Mouse (Mus musculus) erythroid progenitor cell, adult 5-6 weeks (primary cell): ENCODE results near the gene Xrcc6. TPM values are rescaled to one million over a fixed set of nuclear protein-coding genes. Genes with fewer than 3 reads are reported as not detected.
A peak's percentile ranks its signal among the peaks of the same experiment; 100 is the strongest.

Experiments used
- ATAC-seq: replicated peaks from 2 replicates; pipeline ENCODE4 v1.8.0; 2016; ENCODE audit warnings: moderate number of reproducible peaks, mild to moderate bottlenecking, moderate TSS enrichment, inconsistent platforms; ENCODE audit not compliant: poor library complexity, low FRiP score, severe bottlenecking
- total RNA-seq, 2 experiments: library from RNA; stranded (forward) in 1 of 2; stranded (reverse) in 1 of 2; fragments of 150-400 nt in 1 of 2; fragments of 186-747, 209-891 nt in 1 of 2; gene quantifications; 2 replicates each; pipeline versions ENCODE4 v1.2.3 to v1.2.4; 2015 to 2017; ENCODE audit warnings: low replicate concordance in 2 of 2

The Xrcc6 gene
- 64.9 and 89.3 TPM in 2 replicates for total RNA-seq (2015; ENCODE audit: low replicate concordance)
- total RNA-seq (2017; ENCODE audit: low replicate concordance) = 104 and 112 TPM in 2 replicates

DNA sequence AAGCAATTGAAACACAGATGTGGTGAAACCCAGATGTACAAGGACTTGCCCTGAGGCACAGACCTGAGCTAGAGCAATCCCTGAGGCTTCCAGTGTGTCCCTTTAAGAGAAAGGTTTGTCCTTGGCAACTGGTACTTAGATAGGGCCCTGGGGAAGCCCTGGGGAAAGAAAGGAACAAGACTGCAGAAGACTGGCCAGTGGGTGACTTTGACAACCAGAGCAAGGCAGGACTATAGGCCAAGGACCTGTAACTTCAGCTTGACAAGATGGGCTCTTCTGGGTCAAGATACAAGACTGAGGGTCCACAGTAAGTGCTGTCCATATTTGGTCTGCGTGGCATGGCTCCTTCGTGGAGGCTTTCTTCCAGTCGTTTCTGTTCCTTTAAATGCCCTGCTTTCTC lies at the start of gene Xrcc6:
Xrcc6 (plus strand) TSS at position 190 of the 400 bp plus-strand sequence.
- no peak for ATAC-seq

DNA sequence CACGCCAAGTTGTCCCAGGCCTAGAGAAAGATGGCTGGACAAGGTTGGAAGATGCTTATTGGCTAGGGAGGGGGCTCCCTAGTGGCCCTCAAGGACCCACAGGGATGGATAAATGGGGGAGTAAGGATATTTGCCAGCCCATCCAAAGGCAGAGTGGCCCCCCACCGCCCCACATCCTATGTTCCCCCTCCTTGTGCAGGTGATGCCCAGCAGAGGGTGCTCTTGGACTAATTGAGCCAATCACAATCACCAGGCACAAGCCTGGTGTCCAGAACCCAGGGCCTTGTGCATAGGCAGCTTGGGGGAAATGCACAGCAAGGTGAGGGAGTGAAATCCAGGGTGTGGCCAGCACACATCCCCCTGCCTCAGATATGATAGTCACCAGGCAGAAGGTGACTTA lies 49.4 kb upstream of the Xrcc6 start:
- ATAC-seq = no peak

DNA sequence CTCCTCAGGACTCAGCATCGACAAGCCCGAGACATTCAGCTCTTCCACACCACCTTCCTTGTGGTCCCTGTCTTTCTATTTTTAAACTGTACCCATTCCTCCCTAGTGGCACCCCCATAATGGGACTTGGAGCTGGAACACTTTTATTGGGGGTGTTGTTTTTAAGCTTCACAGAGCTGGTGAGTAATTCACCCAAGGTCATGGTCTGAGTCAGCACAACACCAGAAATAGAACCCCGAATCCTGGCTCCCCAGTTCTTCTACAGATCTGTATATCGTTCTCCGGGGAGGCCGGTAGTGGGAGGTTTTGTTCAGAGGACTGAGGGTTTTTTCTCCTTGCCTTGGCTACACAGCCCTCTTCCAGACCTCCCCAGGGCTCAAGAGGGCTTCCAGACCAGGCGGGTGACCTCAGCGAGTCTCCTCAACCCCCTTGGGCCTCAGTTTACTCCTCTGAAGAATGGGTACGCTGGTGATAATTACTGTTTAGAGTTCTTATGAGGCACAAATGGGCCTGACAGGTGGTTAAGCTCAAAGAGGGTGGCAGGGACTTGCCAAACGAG lies 48.4 kb upstream of the Xrcc6 start:
- ATAC-seq = no peak

DNA sequence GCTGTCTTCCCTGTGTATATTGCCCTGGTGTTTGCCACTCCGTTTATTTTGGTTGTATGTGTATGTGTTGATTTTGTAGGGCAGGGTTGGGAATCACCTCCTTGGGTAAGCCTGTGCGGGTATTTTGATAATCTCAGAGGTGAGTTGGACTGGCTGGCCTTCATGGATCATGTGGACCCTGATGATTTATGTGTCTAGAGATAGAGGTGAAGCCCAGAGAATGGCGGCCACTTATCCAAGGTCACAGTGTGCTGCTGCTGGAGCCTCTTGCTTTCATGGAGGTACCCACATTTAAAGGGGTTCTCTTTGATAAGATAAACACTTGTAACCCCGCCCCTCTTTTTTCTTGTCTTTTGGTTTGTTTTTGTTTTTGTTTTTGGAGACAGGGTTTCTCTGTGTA lies 47.9 kb upstream of the Xrcc6 start:
- no peak for ATAC-seq

DNA sequence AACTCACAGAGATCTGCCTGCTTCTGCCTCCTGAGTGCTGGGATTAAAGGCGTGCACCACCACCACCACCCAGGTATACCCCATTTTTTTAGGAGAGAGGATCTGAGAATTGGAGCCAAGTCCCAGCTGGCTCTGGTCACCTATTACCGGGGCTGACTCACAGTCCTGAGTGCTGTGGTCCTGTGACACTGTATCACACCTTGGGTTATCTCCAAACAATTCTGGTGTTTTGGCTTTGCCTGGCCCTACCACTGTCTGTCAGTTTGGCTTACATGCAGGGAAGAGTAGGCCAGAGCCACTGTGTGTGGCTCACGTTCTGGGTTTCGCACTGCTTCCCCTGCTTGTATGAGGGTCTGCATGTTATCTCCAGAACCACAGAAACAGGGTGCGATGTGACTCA lies 47.4 kb upstream of the Xrcc6 start:
- ATAC-seq = no peak

DNA sequence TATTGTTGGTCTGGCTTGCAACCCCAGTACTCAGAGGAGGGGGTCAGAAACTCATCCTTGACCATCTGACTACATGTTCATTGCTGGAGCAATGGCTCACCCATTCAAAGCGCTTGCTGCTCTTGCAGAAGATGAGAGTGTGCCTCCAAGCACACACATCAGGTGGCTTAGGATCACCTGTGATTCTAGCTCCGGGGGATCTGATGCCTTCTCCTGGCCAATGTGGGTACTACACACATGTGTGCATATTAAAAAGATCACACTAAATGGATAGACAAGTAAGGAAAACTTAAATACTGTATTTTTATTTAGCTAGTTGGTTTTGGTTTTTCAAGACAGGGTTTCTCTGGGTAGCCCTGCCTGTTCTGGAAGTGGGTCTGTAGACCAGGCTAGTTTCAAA lies 46.6 kb upstream of the Xrcc6 start:
- no peak for ATAC-seq

DNA sequence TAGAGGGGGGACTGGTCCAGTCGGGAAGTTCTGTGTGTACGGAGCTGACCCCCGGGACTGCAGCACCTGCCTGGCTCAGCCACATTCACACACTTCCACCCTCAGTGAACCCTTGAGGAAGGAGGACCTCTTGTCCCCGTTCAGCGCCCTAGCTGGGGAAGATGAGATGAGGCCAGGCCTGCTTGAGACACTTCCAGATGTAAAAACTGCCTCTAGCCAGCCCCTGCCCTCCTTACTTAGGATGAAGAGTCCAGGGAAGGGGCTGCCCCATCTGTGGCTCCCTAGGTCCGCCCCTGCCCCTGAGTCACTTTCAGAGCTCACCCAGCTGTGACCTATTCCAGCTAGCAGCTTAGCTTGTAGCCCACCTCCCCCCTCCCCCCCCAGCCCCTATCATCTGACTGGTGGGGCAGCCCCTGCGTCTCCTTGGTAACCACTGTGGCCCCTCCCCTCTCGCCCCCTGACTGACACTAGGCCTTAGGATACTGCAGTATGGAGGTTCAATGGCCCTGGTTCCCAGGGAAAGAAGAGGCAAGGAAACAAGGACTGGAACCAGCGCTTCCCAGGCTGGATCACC lies 44.4 kb upstream of the Xrcc6 start:
- ATAC-seq = no peak

DNA sequence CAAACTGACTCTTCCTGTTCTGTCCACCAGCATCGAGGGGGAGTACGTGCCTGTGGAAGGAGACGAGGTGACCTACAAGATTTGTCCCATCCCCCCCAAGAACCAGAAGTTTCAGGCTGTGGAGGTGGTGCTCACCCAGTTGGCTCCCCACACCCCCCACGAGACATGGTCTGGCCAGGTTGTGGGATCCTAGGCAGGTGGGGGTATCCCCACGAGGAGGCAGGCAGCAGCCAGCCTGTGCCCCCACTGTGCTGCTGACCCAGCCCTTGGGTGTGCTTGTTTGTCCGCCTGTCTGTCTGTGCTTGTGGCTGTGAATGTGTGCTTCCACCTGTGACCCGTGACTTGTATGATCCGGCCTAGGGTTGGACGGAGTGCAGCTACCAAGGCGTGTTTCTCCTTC lies 38.6 kb upstream of the Xrcc6 start:
- no peak for ATAC-seq

DNA sequence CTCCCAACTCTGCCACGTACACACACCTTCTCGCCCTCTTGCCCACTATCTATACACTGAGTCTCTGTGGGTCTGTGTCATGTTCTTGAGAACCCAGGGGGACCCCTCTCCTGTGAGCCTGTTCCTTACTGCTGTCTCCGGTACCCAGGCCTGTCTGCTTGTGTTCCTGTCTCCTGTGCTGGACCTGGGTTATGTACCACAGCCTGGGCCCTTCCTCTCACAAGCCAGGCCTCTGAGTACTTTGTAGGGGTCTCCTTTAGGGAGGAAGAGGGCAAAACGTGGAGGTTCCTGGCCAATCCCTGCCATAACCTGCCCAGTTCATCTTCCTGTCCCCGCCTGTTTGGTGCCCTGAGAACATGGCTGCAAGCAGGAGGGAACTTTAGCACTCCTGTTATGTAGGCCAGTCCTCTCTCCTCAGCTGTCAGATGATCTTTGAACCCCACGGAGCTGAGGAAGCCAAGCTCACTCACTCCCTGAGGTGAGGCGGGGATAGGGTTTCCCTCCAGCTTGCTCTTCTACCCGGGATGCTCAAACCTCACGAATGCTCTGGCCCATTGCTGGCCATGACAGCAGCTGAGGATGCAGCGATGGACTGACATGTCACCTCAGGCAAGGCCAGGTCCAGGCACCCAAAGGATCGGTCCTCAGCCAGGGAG lies 38.0 kb upstream of the Xrcc6 start:
- ATAC-seq = no peak

DNA sequence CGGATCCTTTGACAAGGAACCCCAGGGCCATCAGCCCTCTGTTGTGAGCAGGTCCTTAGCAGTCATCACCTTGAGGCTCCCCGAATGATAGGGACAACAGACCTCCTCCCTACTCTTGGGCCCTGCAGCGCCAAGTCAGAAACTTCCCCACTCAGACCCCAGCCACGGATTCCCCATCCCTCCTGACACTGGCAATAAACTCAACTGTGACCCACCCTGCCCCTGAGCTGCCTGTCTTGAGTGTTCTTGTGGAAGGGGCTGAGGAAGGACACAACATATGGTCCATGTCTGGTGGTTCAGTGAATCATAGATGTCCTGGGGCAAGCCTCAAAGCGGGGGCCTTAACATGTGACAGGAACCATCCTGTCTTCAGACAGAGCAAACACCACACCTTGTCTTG lies 36.9 kb upstream of the Xrcc6 start:
- no peak for ATAC-seq

DNA sequence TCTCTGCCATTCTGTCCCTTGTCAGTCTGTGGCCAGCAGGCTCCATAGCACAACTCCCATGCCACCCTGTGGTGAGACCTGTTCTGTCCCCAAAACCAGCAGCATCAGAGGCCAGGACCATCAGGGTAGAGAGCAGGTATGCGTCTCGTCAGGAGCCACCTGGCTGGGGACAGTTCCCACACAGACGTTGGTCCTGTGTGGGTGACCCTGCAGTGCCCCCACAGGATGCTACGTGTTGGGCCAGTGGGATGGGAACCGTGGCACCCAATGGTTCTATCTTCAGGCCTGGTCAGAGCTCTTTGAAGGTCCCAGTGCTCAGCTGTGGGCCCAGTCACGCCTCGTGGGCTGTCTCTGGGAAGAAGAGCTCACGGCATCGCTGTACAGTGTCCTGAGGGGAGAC lies 36.5 kb upstream of the Xrcc6 start:
- ATAC-seq = no peak

DNA sequence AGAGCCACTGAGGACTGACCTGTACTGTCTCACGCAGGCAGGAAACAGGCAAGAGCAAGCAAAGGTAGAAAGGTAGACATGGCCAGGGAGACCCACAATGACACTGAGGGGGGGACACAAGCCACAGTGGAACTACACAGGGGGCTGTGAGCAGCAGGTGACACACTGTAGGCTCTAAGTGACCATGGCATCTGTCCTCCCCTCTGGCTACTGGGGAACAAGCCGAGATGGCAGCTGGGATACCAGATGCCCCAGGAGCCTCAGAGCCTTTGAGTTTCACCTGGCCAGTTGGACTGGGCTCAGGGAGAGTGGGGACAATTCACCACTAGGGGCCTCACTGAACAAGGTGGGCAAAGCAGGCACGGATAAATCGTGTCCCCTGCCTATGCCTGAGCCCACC lies 35.3 kb upstream of the Xrcc6 start:
- ATAC-seq = no peak

DNA sequence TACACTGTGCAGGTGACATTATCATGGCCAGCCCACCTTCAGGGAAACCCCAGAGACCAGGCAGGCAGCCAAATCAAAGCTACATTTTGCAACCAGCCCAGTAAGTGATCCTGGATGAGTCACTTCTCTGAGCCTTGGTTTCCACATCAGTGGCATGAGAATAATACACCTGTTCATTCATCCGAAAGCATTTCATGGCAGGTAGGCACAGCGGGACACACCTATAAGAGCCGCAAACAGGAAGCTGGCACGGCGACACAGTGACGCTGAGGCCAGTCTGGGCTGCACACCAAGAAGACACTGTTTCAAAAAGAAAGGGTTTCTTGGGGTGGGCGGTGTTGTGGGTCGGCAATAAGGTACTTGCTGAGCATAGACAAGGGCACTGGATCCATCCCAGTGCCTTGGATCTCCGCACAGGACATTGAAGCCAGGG lies 33.5 kb upstream of the Xrcc6 start:
- no peak for ATAC-seq

DNA sequence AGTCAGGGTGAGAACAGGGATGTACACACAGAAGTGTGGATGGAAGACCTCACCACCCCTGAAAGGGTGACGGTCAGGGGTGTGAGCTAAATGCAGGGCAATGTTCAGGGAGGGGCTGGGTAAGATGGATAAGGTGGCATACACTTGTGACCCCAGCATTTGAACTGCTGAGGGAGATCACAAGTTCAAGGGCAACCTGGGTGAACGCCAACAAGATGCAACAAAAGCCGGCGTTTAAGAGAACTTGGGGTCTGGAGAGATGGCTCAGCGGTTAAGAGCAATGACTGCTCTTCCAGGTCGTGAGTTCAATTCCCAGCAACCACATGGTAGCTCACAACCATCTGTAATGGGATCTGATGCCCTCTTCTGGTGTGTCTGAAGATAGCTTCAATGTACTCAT lies 32.9 kb upstream of the Xrcc6 start:
- ATAC-seq = no peak

DNA sequence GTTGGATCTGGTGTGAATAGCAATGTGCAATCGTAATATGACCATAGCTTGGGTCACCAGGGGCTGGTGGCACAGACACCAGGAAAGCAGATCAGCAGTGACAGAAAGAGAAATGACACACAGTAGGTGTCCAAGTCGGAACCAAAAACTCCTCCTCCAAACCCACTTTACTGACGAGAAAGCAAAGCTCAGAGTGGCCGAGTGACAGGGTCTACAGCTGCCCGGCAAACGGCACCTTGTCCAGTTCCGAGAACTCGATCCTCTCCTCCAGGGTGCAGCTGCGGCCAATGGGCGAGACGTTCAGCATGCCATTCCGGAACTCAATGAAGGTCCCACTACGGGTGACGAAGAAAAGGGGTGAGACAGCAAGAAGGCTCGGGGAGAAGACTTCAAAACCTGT lies 32.2 kb upstream of the Xrcc6 start:
- no peak for ATAC-seq

DNA sequence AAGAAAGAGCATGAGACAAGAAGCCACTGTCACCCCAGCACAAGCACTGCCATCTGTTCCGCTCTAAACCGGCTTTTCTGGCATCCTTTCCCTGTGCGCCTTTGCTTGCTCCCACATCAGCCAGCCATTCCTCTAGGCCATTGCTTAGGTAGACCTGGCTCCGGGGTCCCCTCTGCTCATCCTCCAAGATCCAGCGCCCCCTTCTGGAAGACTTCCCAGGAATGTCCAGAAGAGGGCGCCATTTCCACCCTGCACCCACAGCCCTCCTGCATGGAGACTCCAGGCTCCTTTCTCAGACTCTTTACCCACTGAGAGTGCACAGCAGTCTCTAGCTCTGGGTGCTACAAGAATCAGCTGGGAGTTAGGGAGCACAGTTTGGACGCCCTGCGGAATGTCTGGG lies 31.2 kb upstream of the Xrcc6 start:
- ATAC-seq = no peak

DNA sequence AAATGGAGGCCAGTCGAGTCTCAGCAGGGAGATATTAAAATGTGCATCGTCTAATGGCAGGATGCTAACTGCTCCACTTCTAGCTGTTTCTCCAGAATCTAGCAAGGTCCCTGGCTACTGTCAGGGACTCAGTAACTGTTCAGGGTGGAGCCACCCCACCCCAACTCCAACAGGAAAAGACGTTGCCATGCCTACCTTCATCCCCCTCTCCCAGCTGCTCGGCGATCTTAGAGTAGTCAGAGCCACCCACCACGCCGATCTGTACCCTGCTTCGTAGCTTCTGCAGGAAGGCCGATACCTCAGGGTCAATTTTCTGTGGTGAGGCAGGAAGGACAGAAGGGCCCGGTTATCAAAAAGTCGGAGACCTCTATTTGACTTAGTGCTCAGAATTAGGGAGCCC lies 30.0 kb upstream of the Xrcc6 start:
- no peak for ATAC-seq

DNA sequence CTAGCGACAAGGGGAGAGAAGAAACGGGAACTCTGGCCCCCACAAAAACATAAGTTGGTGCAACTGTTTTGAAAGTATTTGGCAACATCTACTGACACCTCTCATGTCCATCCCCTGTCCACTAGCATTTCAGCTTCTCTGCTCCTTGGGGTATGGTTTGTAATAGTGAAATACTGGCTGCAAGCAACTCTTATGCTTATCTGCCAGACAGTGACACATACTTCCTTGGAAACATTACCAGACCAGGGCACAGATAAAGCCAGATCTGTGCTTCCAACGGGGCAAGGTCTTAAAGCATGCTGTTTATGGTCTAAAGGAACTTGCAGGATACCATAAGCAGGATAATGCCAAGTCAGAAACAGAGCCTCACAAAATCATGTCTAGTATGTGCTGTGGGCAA lies 28.7 kb upstream of the Xrcc6 start:
- no peak for ATAC-seq

DNA sequence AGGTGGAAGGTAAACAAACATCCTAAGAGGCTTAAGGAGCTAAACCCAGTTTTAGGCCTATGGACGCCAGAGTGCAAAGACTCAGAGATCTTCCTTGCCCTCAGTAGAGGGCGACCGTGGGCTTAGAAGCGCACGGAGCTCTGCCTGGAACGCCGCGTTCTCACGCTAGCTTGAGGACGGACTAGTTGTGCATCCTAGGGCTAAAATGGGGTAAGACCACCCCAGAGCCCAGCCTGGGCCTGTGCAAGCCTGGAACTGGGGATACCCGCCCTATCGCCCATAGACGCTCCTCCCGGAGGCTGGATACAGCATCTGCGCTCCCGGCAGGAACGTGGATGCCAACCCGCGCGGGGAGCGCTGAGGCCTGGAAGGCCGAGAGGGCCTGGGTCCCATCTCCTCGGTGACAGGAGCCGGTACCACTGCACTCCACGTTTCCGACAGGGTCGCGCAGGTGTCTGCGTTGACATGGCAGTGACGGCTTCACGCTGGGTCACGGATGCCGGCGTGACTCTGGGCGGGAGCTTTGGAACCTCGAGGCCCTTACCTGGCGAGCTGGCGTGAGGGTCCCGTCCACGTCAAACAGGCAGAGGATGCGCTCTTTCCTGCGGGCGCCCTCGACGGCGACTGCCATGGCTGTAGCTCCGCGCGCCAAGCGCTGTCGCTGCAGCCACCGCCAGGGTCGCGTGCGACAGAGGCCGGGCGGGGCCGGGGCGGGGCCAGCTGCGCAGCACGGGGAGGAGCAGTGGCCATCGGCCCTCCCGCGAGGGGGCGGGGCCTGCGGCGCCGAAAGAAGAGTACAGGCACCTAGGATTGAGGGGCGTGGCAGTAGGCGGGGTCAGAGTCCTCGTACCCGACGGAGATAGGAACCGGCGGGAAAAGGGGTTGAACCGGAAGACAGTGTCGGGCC lies 27.2 kb upstream of the Xrcc6 start, which contains the start of gene Pmm1:
Pmm1 (minus strand) TSS at position 760 of the 907 bp plus-strand sequence.
- ATAC-seq = peak; percentile 89

DNA sequence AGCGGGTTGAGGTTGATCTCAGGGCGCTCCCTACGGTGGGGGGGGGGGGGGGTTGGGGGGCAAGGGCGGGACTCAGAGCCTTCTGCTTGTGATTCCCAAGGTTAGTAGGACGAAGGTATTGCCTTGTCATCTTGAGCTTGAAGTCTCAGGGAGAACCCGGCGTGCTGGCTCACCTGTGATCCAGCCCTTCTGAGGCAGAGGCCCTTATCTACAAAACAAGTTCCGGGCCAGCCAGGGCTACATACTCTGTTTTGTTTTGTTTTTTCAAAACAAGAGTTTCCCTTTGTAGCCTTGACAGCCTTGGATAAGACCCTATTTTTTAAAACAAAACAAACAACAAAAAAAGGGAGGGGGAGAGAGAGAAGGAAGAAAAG lies 26.6 kb upstream of the Xrcc6 start:
- peak; percentile 40 for ATAC-seq

DNA sequence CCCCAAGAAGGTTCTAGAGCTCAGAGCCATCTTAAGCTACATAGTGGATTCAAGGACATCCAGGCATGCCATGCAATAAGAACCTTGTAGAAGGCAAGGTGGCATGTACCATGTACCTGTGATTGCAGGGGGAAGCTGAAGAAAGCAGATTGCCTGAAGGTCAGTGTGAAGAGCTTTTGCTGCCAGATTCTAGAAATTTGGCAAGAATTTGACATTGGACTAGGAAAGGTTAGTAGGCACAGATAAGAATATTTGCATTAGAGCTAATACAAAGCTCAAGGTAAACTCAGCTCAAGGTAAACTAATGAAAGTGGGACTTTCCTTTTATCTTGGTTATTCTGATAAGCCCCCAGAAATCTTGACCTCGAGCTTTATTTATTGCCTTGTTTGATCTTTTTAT lies 23.4 kb upstream of the Xrcc6 start:
- ATAC-seq = no peak
